ENCODE assay signal across 7 mouse cellular contexts in the genomic region with DNA sequence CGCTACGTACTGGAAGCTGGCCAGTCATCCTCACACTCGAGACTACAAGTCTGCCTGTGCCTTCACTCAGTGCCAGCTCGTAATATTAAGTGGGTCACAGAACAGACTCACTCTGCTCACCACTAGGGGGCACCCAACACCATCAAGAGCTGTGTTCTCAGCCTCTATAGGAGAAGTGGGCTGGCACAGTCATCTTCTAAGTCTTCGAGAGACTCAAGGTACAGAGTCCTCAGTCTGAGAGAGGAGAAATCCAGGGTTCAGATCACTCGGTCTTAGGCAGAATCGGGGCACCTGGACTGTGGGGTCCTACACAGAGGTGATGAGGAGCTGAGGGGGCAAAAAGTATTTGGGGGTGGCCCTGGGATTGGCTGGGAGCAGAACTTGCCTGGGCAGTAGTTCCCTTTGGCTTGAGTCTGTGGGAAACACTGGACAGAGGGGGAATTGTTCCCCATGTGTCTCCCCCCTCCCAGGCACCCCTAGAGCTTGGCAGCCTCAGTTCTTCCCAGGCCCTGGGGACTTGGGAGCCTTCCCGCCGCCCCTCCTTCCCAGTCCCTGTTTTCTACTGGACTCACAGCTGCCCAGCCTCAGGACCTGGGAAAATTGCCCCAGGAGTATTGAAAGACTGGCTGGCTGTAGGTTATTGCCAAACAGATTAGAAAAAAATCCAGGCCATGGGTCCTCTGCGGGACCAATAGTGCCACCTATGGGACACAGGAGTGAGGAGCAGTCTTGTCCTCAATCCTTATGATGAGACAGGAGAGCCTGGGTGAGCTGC. TPM values are rescaled to one million over a fixed set of nuclear protein-coding genes. Genes with fewer than 3 reads are reported as not detected.
A peak's percentile ranks its signal among the peaks of the same experiment; 100 is the strongest.
DNase-seq lines count a peak whose midpoint lies in the region; ATAC-seq lines count a peak whose summit lies in the region.

No protein-coding gene starts in this region.

- intact Hi-C loops in gastrocnemius, postnatal 36 days (cut with DNase I) = loop anchor here (2.0 kb wide), 1 partner anchor 44 kb away; no protein-coding TSS in a partner anchor
- intact Hi-C loops in left cerebral cortex, postnatal 36 days (cut with DNase I) = loop anchor here (1.0 to 5.0 kb wide), 2 partner anchors 32 to 123 kb away; no protein-coding TSS in a partner anchor

- DNase-seq in adrenal gland, adult 18-20 months (ENCODE audit: low spot score in 2 of 2) = peak; percentile 90 to 93
- DNase-seq in embryo, embryonic 11 days = peak; percentile 94
- DNase-seq in gastrocnemius, postnatal 36 days = peak; percentile 78 to 89
- DNase-seq in left cerebral cortex, postnatal 36 days (ENCODE audit: low spot score in 2 of 2) = peak; percentile 88 to 91
- DNase-seq in midbrain, embryonic 11.5 days (ENCODE audit: low spot score, missing footprints) = peak; percentile 95
- DNase-seq in skeletal muscle tissue, adult 2 months (ENCODE audit: low read depth, low spot score) = peak; percentile 93

- no peaks in the 10 kb centered on the region for H3K27me3 ChIP-seq in intestine, embryonic 16.5 days (replicated peaks; ENCODE audit: control insufficient read depth, insufficient read depth, low read length)
- no peaks in the 10 kb centered on the region for H3K27me3 ChIP-seq in midbrain, embryonic 11.5 days (ENCODE audit: control insufficient read depth, insufficient read depth, low read length)

- H3K4me2 ChIP-seq in intestine, embryonic 16.5 days (ENCODE audit: low read depth, low read length) = peak overlapping the region; percentile 39
- H3K4me2 ChIP-seq in midbrain, embryonic 11.5 days = 0 out of 2 replicates have a peak overlapping the region, but pooled peaks have one; percentile 6

- peak; percentile 83 for ATAC-seq in intestine, embryonic 16.5 days
- ATAC-seq in midbrain, embryonic 11.5 days (ENCODE audit: low FRiP score) = peak; percentile 66

- WGBS in intestine, embryonic 16.5 days = 7% methylated on average over 10 of the region's 10 CpGs
- WGBS in midbrain, embryonic 11.5 days = 9% methylated on average over 10 of the region's 10 CpGs

- H3K27ac ChIP-seq in intestine, embryonic 16.5 days (ENCODE audit: low read length) = peak overlapping the region; percentile 84
- H3K27ac ChIP-seq in midbrain, embryonic 11.5 days (ENCODE audit: low read depth, low read length) = no peak overlapping the region

- peaks cover 11% of the 10 kb centered on the region for H3K4me1 ChIP-seq in intestine, embryonic 16.5 days (ENCODE audit: control insufficient read depth, insufficient read depth, low read length)
- peaks cover 6% of the 10 kb centered on the region for H3K4me1 ChIP-seq in midbrain, embryonic 11.5 days (ENCODE audit: control insufficient read depth, insufficient read depth, low read length)

- H3K9me3 ChIP-seq in intestine, embryonic 16.5 days (ENCODE audit: control insufficient read depth, low read length) = no peaks in the 10 kb centered on the region
- H3K9me3 ChIP-seq in midbrain, embryonic 11.5 days (ENCODE audit: control insufficient read depth, low read length) = no peaks in the 10 kb centered on the region

- H3K9ac ChIP-seq in intestine, embryonic 16.5 days (ENCODE audit: low read depth, low read length) = peak overlapping the region; percentile 63
- peak overlapping the region; percentile 39; the same call in 1 of the 2 replicates for H3K9ac ChIP-seq in midbrain, embryonic 11.5 days (ENCODE audit: low read length)

- H3K4me3 ChIP-seq in intestine, embryonic 16.5 days (ENCODE audit: low read length) = no peak overlapping the region
- no peak overlapping the region for H3K4me3 ChIP-seq in midbrain, embryonic 11.5 days (ENCODE audit: low read depth, low read length)

- H3K36me3 ChIP-seq in intestine, embryonic 16.5 days (ENCODE audit: control insufficient read depth, insufficient read depth, low read length) = no peaks in the 10 kb centered on the region
- H3K36me3 ChIP-seq in midbrain, embryonic 11.5 days (ENCODE audit: control insufficient read depth, insufficient read depth, low read length) = no peaks in the 10 kb centered on the region

RNA-seq across cellular contexts. Expression of a gene that starts 4.3 kb away (rescaled TPM):
- 100 to 1,000 TPM; 136 to 157 TPM for total RNA-seq in adrenal gland, adult 18-20 months (2021)
- 10 to 100 TPM; 39.2 to 45.7 TPM for total RNA-seq in gastrocnemius, postnatal 36 days (2021)
- polyA plus RNA-seq in intestine, embryonic 16.5 days (2015; fragmentation: Nextera tagmentation; extraction: Ambion mirVana) = 70.5 and 77.6 TPM in 2 replicates
- 100 to 1,000 TPM; 147 to 157 TPM for total RNA-seq in left cerebral cortex, postnatal 36 days (2021)
- polyA plus RNA-seq in midbrain, embryonic 11.5 days (2014; fragmentation: Nextera tagmentation; extraction: Ambion mirVana) = 89.7 and 94.1 TPM in 2 replicates

RNA-seq across cellular contexts. Expression of a gene that starts 8.6 kb away (rescaled TPM):
- 1 to 10 TPM; 1.1 to 2.1 TPM for total RNA-seq in adrenal gland, adult 18-20 months (2021)
- total RNA-seq in gastrocnemius, postnatal 36 days (2021) = under 1 TPM in 1 of 2 experiments, not detected in 1; 0.99 TPM
- polyA plus RNA-seq in intestine, embryonic 16.5 days (2015; fragmentation: Nextera tagmentation; extraction: Ambion mirVana) = 463 and 798 TPM in 2 replicates
- not detected for total RNA-seq in left cerebral cortex, postnatal 36 days (2021)
- not detected in 2 replicates for polyA plus RNA-seq in midbrain, embryonic 11.5 days (2014; fragmentation: Nextera tagmentation; extraction: Ambion mirVana)

RNA-seq across cellular contexts. Expression of a gene that starts 12.1 kb away (rescaled TPM):
- total RNA-seq in adrenal gland, adult 18-20 months (2021) = under 1 TPM in 1 of 2 experiments, not detected in 1; 0.50 TPM
- total RNA-seq in gastrocnemius, postnatal 36 days (2021) = not detected
- polyA plus RNA-seq in intestine, embryonic 16.5 days (2015; fragmentation: Nextera tagmentation; extraction: Ambion mirVana) = not detected in 2 replicates
- not detected for total RNA-seq in left cerebral cortex, postnatal 36 days (2021)
- polyA plus RNA-seq in midbrain, embryonic 11.5 days (2014; fragmentation: Nextera tagmentation; extraction: Ambion mirVana) = not detected in 2 replicates

RNA-seq across cellular contexts. Expression of a gene that starts 12.1 kb away (rescaled TPM):
- 100 to 1,000 TPM in 1 of 2 experiments, 10 to 100 TPM in 1; 31.6 to 112 TPM for total RNA-seq in adrenal gland, adult 18-20 months (2021)
- under 1 TPM in 1 of 2 experiments, not detected in 1; 0.43 TPM for total RNA-seq in gastrocnemius, postnatal 36 days (2021)
- 2.6 and 8.3 TPM in 2 replicates for polyA plus RNA-seq in intestine, embryonic 16.5 days (2015; fragmentation: Nextera tagmentation; extraction: Ambion mirVana)
- total RNA-seq in left cerebral cortex, postnatal 36 days (2021) = not detected
- polyA plus RNA-seq in midbrain, embryonic 11.5 days (2014; fragmentation: Nextera tagmentation; extraction: Ambion mirVana) = not detected in 2 replicates

RNA-seq across cellular contexts. Expression of a gene that starts 23.3 kb away (rescaled TPM):
- 100 to 1,000 TPM; 156 to 789 TPM for total RNA-seq in adrenal gland, adult 18-20 months (2021)
- total RNA-seq in gastrocnemius, postnatal 36 days (2021) = 1 to 10 TPM in 1 of 2 experiments, under 1 TPM in 1; 0.94 to 1.4 TPM
- polyA plus RNA-seq in intestine, embryonic 16.5 days (2015; fragmentation: Nextera tagmentation; extraction: Ambion mirVana) = 39.5 and 43.2 TPM in 2 replicates
- 1 to 10 TPM; 1.5 to 2.9 TPM for total RNA-seq in left cerebral cortex, postnatal 36 days (2021)
- polyA plus RNA-seq in midbrain, embryonic 11.5 days (2014; fragmentation: Nextera tagmentation; extraction: Ambion mirVana) = 1.9 and 3.2 TPM in 2 replicates
